Mouse (Mus musculus) monocyte, adult 5-6 weeks (primary cell): ENCODE measurements around the gene Palm2. TPM values are rescaled to one million over a fixed set of nuclear protein-coding genes. Genes with fewer than 3 reads are reported as not detected.
"Not testable (repeated sequence)": the region's sequence is repeated elsewhere in the genome, so short reads cannot be mapped to it uniquely, and the experiment has no call there.

ENCODE experiments used
- ATAC-seq: fragments of 153-309, 156-312 bp; replicated peaks from 2 replicates; pipeline ENCODE4 v1.8.0; 2017; ENCODE audit warnings: mild to moderate bottlenecking; ENCODE audit not compliant: low TSS enrichment, insufficient number of reproducible peaks, severe bottlenecking, poor library complexity, low FRiP score
- total RNA-seq: library from RNA; stranded (forward); fragments of 200-1000, 200-491, 200-594 nt; gene quantifications from 3 replicates; pipeline ENCODE4 v1.2.3, GENCODE M21; 2017

Gene Palm2
- not detected in 3 replicates for total RNA-seq

DNA sequence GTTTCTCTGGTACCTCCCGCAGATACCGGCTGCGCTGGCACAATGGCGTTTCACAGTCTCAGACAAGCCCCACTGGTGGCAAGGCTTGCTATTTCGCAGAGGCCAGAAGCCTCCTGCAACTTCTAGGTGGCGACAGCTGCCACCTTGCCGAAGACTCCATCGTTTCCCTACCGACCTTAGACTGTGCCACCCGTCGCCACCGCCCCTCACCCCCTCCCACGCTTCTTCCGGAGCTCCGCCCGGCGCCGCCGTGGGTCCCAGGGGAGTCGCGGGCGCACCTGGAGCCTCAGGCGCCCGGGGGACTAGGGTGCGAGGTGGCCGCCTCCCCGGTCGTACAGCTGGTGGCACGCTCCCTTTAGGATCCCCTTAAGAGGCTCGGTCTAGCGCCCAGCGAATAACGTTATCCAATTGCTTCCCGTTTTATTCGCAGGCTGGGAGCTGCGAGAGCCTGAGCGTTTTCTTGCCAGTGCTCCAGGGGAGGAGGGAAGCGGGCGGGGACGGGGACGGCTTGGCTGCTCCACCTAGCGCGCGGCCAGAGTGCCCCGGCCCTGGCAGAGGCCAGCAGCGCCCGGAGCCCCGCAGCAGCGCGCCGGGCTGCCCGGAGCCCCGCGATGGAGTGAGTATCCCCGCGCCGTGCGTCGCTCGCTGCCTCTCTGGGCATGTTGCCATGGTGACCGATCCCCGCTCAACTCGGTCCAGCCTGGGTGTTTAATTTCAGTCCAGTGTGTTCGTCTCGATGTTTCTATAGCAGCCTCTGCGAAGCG, at the start of gene Palm2:
Gene Palm2 (plus strand): TSS at position 307 of the 764 bp plus-strand sequence.
- ATAC-seq: no peak

DNA sequence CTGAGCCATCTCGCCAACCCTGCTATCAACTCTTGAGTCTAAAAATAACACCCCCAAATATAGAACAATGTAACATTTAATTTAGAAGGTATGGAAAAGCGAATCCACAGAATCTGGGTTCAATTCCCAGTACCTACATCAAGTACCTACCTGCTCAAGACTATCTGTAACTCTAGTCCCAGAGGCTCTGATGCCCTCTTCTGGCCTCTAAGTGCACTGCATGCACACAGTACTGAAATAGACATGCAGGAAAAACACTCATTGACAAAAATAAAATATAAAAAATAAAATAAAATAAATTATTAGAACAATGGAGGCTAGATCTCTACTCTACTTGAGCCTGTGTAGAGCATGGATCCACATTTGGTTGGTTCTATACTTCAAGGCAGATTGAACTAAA, 49.7 kb upstream of the Palm2 start:
- ATAC-seq: no peak

DNA sequence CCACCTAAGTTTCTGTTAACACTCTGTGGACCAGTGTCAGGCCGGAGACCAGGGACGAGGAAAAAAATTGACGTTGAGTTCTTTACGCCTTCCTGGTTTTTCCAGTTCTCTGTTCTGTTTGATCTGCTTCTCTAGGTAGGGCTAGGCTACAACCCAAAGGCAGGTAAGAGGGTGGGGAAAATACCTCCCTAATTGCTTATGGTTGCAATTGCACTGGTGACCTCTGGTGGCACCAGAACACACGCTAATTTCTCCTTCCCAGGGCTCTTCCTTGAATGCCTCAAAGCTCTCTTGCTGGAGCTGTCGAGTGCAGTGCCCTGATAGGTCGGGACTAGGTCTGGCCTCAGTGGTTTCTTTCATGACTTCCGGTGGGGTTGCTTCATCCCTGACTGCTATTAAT, 42.9 kb upstream of the Palm2 start:
- no peak for ATAC-seq

DNA sequence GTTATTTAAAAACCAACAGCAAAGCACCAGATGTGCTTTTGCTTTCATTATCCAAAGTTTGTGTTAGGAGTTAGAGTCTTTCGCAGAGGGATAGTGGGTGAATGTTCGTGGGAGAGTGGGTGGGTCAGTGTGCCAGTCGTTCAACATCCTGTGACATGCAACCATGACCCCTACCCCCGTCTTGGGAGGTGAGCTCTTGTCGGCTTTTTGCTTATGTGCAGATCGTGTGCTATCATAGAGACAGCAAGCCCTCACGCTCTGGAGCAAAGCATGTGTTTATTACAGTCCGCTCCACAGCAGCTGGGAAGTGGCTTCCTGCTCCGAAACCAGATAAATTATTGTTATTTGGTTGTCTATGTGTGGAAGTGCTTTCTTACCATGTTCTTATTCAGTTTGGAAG, 37.6 kb upstream of the Palm2 start:
- no peak for ATAC-seq

DNA sequence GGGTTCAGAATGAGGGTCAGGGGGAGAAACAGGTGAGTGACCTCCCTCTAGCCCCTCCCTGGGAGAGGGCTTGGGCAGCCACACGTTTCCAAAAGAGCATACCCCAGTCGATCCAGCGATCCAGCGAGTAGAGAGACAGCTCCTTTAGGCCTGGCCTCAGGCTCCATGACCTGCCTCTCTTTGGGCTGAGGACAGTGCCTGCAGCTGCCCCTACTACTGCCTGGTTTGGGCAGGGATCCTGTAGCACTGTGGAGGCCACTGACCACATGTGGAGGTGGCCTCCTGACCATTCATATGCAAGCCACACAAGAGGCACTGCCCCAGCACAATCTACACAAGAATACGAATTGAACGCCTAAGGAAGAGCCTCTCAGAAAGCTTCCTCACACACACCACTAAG, 21.7 kb upstream of the Palm2 start:
- ATAC-seq: not testable (repeated sequence)

DNA sequence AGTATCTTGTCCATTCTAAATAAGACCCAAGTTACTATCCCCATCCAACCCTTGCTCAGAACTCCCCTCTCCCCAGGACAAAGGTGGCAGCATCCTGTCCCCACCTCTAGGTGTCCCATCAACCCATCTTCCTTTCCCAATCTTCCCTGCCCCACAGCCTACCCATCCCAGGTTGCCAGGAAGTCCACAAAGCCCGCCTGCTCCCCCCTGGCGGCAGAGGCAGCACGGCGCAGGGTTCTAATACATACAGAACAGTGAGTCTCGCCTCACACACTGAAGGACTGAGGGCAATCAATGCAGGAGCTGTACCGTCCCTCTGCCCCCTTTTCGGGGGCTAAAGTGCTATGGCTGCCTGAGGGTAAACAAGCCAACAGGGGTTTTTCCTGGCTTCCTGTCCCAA, 21.0 kb upstream of the Palm2 start:
- ATAC-seq: no peak

DNA sequence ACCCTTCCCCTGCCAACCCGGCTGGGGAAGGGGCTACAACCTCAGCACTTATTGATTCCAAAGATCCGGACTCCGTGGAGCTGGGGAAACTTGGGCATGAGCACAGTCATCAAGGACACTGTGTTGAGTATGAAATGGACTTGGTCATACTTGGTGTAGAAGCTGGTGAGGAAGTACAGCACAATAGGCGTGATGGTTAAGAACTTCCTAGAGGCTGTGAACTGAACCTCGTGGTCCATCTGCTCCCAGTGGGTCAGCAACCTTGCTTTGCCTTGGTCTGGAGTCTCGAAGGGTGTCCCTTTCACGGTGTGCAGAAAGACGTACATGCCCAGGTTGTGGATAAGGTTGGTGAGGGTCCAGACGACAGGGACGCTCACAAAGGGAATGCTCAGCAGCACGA, 20.4 kb upstream of the Palm2 start:
- ATAC-seq: not testable (repeated sequence)

DNA sequence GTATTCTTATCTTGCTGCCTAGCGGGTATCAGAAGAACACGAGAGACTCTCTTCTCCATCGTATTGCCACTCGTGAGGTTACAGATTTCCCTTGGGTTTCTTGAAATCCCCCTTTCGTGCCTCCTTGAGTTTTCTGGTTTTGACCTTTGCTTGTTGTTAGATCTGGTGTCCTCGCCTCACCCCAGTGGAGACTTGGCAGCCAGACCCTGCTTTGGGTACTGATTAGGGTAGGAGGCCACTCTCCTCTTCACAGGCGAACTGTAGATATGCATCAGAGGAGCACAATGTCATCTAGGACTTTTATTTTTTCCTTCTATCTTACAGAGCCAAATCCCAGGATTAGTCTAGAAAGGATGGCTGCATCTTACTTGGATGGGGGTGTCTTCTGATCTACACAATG, 10.0 kb upstream of the Palm2 start:
- ATAC-seq: no peak

DNA sequence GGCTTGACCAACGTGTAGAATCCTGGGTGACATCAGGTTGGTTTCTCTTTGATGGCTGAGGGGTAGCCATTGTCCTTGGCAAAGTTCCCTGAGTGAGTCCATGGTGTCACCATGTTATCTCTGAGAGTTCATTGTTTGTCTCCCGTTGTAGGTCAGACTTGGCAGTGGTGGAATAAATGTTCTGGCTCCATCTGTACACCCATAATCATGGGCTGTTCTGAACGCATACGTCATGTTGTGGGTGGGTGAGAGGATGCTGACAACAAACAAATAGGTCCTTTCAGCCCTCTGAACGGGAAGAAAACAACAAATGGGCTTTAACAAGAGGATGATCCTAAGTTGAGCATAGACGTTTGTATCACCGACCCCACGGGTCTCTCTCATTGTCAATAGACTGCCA, 5.7 kb upstream of the Palm2 start:
- no peak for ATAC-seq

DNA sequence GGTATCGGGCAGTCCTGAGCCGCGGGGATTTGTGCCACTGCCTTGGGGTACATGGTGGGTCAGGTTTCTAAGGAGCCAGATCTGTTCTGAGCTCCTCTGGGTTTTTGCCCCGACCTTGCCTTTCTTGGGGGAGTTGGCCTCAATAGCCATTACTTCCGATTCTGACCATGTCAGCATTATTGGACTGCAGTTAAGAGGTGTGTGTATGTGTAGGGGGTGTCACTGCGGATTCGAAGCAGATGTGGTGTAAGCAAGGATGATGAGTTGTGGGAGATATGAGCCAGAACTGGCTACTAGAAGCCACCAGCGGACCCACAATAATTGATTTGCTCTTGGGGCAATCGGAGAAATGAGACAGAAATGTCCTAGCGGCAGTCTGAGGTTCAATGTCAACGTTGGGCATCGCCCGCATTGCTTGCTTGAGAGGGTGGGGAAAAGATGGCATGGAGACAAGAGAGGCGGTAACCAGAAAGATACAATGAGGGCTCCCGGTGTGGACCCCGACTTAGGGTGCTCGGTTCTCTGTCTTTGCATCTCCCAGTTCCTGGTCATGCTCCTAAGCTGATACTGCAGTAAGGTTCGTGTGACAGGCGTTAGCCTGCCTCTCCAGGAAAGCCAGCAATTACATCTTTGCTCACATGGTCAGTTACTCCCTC, 786 bp downstream of the Palm2 start:
- ATAC-seq: no peak

DNA sequence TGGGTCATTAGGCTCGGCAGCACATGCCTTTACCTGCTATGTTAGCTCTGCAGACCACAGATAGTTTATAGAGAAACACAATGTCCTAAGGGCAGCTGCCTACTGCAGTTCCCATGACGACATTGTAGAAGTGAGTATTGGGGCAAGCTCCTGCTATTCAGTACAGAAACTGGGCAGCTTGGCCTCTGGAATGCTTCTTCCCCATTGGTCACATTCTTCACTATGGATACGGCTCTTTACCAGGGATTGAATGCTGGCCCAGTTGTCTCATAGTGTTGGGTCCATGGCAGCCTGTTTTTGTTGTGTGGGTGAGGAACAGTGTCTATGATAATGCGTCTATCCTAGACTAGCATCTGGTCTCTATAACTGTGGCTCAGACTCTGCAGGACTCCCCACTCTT, 2.2 kb downstream of the Palm2 start:
- no peak for ATAC-seq

DNA sequence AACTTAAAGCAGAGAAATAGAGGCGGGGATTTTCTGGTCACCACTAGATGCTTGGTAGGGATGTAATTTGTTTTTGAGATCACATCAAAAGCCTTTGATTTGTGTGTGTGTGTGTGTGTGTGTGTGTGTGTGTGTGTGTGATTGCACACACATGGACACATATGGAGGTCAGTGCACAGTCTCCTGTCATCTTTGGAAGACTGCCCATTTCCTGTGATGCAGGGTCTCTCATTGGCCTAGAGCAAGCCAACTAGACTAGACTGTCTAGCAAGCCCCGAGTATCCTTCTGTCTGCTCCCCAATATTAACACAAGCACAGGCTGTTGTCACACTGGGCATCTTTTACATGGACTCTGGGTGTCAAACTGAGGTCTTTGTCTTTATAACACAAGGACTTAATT, 12.0 kb downstream of the Palm2 start:
- no peak for ATAC-seq

DNA sequence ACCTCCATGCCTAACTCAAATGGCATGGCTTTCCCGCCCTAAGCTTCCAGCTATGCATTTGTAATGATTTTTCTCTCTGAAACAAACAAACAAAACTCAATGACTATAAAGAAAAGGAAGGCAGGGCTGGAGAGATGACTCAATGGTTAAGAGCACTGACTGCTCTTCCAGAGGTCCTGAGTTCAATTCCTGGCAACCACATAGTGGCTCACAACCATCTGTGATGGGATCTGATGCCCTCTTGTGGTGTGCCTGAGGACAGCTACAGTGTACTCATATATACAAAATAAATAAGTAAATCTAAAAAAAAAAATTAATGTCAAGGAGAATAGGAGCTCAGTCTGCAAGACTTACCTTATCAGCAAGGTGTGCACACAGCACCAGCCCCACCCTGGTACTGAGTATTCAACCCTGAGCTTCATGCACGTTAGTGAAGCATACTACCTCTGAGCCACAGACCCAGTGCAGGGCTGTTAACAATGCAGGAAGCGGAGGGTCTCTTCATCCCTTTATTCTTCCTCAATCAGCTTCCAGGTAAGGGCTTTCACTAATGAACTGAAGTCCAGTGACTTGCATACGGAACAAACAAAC, 12.9 kb downstream of the Palm2 start:
- ATAC-seq: no peak

DNA sequence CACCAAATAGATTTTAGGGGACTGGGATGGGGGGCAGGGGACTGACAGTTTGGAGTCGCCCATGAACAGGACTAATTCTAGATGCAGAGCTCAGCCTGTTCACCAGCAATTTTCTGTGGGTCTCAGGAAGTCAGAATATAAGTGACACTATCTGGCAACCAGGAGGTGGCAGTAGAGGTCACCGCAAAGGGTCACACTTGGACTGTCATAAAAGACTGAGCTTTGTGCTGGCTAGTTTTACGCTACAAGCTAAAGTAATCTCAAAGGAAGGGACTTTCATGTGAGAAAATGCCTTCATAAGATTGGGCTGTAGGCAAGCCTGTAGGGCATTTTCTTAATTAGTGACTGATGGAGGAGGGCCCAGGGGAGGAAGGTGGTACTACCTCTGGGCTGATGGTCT, 17.8 kb downstream of the Palm2 start:
- no peak for ATAC-seq

DNA sequence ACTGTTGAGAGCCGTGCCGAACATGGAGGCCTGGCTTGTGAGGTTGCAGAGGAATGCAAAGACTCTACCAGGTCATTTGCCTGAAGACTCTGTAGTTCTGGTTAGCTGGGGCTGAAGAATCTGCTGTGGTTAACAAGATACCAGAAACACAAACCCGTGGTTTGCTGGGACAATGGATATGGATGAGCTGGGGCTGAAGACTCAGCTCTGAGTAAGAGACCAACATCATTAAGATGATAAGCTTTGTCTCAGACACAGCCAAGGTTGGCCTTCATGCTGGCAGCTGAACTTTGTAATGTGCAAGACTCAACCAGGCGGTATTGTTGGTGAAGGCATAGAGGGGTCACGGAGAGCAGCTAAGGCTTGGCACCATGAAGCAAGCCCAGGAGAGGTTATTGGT, 18.6 kb downstream of the Palm2 start:
- no peak for ATAC-seq

DNA sequence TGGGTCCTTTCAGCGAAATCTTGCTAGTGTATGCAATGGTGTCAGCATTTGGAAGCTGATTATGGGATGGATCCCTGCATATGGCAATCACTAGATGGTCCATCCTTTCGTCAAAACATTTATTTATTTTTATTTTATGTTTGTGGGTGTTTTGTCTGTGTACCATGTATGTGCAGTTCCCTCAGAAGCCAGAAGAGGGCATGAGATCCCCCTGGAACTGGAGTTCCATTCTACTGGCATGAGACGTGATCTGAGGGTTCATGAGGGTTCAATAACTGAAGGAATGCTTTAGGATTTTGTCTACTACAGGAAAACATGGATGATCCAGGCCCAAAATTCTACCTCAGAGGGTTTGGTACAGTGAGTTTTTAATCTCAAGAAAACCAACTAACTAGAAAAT, 28.3 kb downstream of the Palm2 start:
- no peak for ATAC-seq

DNA sequence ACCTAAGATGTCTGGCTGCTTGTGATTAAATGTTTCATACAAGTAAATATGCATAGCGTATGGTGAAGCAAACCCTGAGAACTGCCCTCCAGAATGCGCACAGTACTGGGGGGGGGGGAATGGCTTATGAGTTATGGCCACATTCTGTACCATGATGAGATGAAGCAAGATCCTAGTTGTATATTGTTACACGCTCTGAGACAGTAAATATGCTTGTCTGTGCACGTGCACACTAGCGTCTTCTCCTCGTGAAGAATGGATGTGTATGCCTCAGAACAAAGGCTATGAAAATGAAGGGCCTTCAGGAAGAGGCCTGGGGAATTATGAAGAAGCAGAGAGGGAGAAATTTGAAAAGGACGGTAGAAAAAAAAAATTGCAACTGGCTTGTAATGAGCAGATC, 48.4 kb downstream of the Palm2 start:
- ATAC-seq: no peak

DNA sequence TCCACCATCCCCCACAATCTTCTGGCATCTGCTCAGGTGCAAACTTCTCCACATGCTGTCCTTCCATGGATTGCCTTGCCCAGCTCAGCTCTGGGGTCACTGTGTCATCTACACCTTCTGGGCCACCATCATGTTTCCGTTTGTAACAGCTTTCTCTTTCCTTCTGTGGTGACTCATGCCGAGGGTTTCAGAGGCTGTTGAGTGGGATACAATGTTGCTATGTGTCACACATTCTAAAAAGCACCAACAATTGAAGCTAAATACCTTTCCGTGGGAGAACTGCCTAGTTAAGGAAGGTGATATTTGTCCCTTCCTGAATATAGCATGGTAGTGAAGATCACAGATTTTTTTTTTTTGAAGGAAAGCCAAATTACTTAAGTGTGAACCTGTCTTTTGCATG, 52.3 kb downstream of the Palm2 start:
- no peak for ATAC-seq

DNA sequence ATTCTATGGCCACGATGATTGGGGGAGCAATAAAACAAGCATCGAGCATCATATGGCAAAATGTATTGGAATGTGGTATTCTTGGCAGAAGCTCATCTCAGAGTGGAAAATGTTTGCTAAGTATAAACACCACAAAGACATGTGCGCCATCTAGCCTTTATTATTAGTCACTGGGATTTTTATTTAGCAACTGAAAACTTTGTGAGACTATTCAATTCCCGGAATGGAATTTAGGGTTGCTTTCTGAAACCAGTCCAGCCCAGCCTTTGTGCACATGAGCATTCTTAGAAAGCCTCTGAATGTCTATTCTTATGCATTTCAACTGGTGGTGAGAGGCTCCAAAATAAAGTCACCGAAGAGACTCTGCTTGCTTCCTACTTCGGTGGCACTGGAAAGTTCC, 55.8 kb downstream of the Palm2 start:
- no peak for ATAC-seq

DNA sequence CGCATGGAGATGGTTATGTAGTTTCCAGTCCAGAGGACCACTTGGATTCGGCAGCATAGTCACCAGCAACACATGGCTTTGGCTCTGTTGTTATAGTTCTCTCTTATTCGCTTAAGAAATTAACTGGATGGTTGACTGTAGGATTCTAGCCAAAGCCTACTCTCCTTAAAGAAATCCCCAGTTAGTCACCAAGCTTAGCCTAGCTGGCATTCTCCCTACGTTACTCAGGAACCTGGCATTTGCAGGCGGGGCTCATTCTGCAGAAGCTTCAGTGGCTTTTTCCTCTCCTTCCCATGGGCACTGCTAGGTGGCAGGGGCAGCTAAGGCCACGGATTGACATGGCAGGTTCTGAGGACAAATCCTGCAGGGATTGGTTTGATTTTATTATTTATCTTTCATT, 70.7 kb downstream of the Palm2 start:
- ATAC-seq: no peak
